Mouse (Mus musculus): Measurements from ENCODE around the gene Ache. TPM values are rescaled to one million over a fixed set of nuclear protein-coding genes. Genes with fewer than 3 reads are reported as not detected.

Ache gene
- polyA plus RNA-seq, 1 experiment: 32.5 TPM

DNA sequence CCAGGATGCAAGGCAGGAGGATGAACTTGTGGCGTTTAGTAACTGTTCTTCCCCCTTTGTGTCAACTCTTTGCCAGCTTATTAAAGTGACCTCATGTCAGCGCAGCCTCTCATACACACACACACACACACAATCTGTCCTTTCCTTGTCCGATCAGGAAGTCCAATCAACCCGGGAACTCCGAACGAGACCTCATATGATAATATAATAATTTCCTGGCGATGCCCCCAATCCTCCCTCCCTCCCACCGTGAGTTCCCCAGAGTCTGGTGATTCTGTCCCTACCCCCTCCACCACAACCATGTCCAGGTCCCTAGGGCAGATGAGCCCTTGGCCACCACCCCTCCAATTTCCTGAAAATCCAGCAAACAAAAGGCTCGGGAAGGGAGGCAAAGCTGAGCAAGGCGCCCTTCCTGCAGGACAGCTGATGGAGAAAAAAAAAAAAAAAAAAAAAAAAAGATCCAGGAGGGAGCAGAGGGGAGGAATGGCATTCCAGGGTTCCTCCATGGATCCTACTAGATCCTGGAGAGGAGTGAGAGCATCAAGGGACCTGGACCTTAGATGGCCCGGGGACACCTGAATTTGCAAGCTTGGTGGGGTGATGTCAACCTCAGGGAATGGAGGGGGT, 51.5 kb downstream of the Ache start:
- DNase-seq (ENCODE audit: low read depth): no peak
- TF ChIP-seq CTCF (IDR thresholded peaks at IDR 0.05; ENCODE audit: borderline replicate concordance, extremely low read depth, insufficient read depth, insufficient read length): no peak
- TF ChIP-seq POLR2A (IDR thresholded peaks at IDR 0.05; ENCODE audit: borderline replicate concordance, extremely low read depth, insufficient read depth, insufficient read length, poor library complexity, severe bottlenecking): no peak

DNA sequence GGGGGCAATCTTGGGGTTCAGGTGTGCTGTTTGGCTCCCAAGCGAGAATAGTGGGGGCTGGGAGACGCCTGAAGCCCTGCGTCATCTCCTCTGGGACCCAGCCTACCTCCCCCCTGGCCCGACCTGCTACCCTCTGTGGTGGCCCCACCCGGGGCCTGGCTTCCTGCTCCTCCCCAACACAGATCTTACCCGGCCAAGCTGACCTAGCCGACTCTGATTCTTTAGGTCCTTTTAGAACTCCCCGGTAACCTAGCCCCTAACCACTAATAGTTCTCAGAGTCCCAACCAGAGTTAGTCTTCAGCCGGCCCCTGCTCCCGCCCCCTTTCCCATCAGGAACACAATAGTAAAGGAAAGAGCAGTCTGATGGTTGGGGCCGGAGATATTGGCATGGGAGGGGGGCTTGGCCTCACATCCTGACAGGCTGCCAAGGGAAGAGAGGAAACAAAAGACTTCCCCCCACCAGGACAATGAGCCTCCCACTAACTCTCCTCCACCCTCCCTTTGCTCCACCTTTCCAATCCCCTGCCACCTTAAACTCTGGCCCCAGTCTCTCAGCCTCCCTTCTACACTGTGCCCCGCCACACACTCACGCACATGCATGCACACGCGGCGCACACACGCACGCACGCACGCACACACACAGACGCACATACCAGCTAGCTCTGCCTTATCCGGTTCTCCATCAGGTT, 52.1 kb downstream of the Ache start:
- TF ChIP-seq POLR2A (IDR thresholded peaks at IDR 0.05; ENCODE audit: borderline replicate concordance, extremely low read depth, insufficient read depth, insufficient read length, poor library complexity, severe bottlenecking): no peak
- no peak for TF ChIP-seq CTCF (IDR thresholded peaks at IDR 0.05; ENCODE audit: borderline replicate concordance, extremely low read depth, insufficient read depth, insufficient read length)
- DNase-seq (ENCODE audit: low read depth): peak; percentile 77

DNA sequence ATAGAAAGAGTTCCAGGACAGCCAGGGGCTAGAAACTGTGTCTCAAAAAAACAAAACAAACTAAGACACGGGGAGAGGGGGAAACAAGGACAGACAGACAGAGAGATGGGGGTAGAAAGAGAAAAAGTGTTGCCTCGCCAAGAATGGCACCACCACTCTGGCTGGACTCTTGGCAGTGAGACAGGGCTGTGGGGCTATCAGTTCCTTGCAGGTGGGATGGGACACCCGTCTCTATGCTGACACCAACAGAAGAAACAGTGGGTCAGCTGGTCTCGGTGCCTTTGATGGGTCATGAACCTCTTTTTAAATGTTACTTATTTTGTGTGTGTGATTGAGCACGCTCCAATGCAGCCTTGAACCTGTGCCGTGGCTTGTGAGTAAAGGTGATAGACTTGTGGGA, 52.9 kb downstream of the Ache start:
- DNase-seq (ENCODE audit: low read depth): no peak
- TF ChIP-seq POLR2A (IDR thresholded peaks at IDR 0.05; ENCODE audit: borderline replicate concordance, extremely low read depth, insufficient read depth, insufficient read length, poor library complexity, severe bottlenecking): no peak
- no peak for TF ChIP-seq CTCF (IDR thresholded peaks at IDR 0.05; ENCODE audit: borderline replicate concordance, extremely low read depth, insufficient read depth, insufficient read length)

DNA sequence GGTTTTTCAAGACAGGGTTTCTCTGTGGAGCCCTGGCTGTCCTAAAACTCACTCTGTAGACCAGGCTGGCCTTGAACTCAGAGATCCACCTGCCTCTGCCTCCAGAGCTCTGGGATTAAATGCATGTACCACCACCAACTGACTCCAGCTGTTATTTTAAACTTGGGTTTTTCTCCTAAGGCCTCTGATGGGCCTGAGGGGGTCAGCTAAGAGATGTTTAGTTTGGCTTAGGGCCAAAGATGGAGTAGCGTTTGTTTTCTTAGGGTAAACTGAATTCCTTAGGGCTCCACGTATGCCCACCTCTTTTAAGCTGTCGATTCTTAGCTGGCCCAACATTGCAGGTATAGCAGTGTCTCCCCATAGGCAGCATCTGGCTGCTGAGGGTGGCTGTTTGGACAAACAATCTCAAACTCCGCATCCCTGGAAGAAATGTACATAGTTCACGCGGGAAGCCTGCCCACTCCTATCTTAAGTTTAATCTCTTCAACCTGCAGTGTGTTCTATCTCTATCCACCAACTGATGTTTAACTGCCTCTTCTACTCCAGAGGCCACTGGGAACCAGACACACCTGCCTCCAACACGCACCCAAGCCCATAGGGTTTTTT, 55.2 kb downstream of the Ache start:
- no peak for TF ChIP-seq POLR2A (IDR thresholded peaks at IDR 0.05; ENCODE audit: borderline replicate concordance, extremely low read depth, insufficient read depth, insufficient read length, poor library complexity, severe bottlenecking)
- TF ChIP-seq CTCF (IDR thresholded peaks at IDR 0.05; ENCODE audit: borderline replicate concordance, extremely low read depth, insufficient read depth, insufficient read length): no peak

DNA sequence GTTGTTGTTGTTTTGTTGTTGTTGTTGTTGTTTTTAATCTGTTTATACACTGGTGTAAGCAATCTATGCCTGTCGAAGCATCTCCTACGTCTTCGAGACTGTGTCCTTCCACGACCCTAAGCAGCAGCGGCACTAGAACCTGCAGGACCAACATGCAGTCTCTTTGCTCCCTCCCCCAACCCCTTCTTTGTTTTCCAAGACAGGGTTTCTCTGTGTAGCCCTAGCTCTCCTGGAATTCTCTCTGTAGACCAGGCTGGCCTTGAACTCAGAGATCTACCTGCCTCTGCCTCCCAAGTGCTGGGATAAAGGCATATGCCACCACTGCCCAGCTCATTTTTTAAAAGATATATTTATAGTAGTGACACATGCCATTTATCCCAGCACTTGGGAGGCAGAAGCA, 56.1 kb downstream of the Ache start:
- no peak for TF ChIP-seq POLR2A (IDR thresholded peaks at IDR 0.05; ENCODE audit: borderline replicate concordance, extremely low read depth, insufficient read depth, insufficient read length, poor library complexity, severe bottlenecking)
- no peak for TF ChIP-seq CTCF (IDR thresholded peaks at IDR 0.05; ENCODE audit: borderline replicate concordance, extremely low read depth, insufficient read depth, insufficient read length)
- no peak for DNase-seq (ENCODE audit: low read depth)

More for the DNA sequence above, 55.2 kb downstream of the Ache start:
- no peak for DNase-seq (ENCODE audit: low read depth)

DNA sequence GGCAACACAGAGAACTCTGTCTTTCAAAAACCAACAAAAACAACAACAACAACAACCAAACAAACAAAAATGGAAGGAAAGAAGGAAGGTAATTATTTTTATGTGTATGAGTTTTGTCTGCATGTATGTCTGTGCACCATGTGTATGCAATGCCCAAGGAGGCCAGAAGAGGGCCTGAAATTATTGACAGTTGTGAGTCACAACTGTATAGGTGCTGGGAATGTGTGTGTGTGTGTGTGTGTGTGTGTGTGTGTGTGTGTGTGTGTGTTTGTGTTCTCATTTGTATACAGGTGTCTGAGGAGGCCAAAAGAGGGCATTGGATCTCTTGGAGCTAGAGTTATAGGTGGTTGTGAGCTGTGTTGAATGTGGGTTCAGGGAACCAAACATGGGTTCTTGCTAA, 56.5 kb downstream of the Ache start:
- no peak for DNase-seq (ENCODE audit: low read depth)
- no peak for TF ChIP-seq CTCF (IDR thresholded peaks at IDR 0.05; ENCODE audit: borderline replicate concordance, extremely low read depth, insufficient read depth, insufficient read length)
- no peak for TF ChIP-seq POLR2A (IDR thresholded peaks at IDR 0.05; ENCODE audit: borderline replicate concordance, extremely low read depth, insufficient read depth, insufficient read length, poor library complexity, severe bottlenecking)

Other genes starting within 250 kb of the Ache start
- gene Ap1s1, start 241.4 kb upstream of the Ache start, polyA plus RNA-seq (2012; rRNA removed): 162 and 163 TPM in 2 replicates
- gene Serpine1, start 215.3 kb upstream of the Ache start, polyA plus RNA-seq (2012; rRNA removed): 2.1 and 2.6 TPM in 2 replicates
- gene Trim56, start 171.3 kb upstream of the Ache start, polyA plus RNA-seq (2012; rRNA removed): 1.2 and 2.2 TPM in 2 replicates
- gene Muc3, start 138.2 kb upstream of the Ache start, polyA plus RNA-seq (2012; rRNA removed): 0.05 and 0.08 TPM in 2 replicates
- 0.87 and 1.4 TPM in 2 replicates for gene Muc3a, start 75.1 kb upstream of the Ache start, polyA plus RNA-seq (2012; rRNA removed)
- gene Ufsp1, start 7.1 kb downstream of the Ache start, polyA plus RNA-seq (2012; rRNA removed): 10.0 and 11.9 TPM in 2 replicates
- 211 and 216 TPM in 2 replicates for gene Srrt, start 20.2 kb downstream of the Ache start, polyA plus RNA-seq (2012; rRNA removed)
- gene Trip6, start 26.9 kb downstream of the Ache start, polyA plus RNA-seq (2012; rRNA removed): 25.7 and 33.0 TPM in 2 replicates
- 34.0 and 34.8 TPM in 2 replicates for gene Slc12a9, start 46.1 kb downstream of the Ache start, polyA plus RNA-seq (2012; rRNA removed)
- 15.5 and 18.8 TPM in 2 replicates for gene Ephb4, start 62.6 kb downstream of the Ache start, polyA plus RNA-seq (2012; rRNA removed)
- gene Zan, start 189.5 kb downstream of the Ache start, polyA plus RNA-seq (2012; rRNA removed): 0.20 and 0.30 TPM in 2 replicates
- 64.3 and 83.1 TPM in 2 replicates for gene Pop7, start 215.0 kb downstream of the Ache start, polyA plus RNA-seq (2012; rRNA removed)
- gene Gigyf1, start 231.0 kb downstream of the Ache start, polyA plus RNA-seq (2012; rRNA removed): 56.9 and 57.9 TPM in 2 replicates
- gene Epo, start 245.7 kb downstream of the Ache start, polyA plus RNA-seq (2012; rRNA removed): not detected in 2 replicates
- 1,055 and 1,401 TPM in 2 replicates for gene Gnb2, start 246.0 kb downstream of the Ache start, polyA plus RNA-seq (2012; rRNA removed)

Data from brain, embryonic 14.5 days (tissue).